Mouse (Mus musculus) limb, embryonic 10.5 days (tissue): Measurements from ENCODE around the gene Pnpo. TPM values are rescaled to one million over a fixed set of nuclear protein-coding genes. Genes with fewer than 3 reads are reported as not detected.

Source experiments
- DNase-seq: peaks from one replicate; pipeline ENCODE4 v3.0.0-alpha.2; 2017; ENCODE audit warnings: low spot score
- H3K27ac ChIP-seq: fragments of 300-500 bp; sonication (generic); 2 replicates; pipeline ENCODE4 v1.5.1; 2016; ENCODE audit warnings: mild to moderate bottlenecking
- H3K27me3 ChIP-seq: fragments of 300-500 bp; sonication (generic); 2 replicates; pipeline ENCODE4 v1.6.1; 2016; ENCODE audit warnings: low read depth, mild to moderate bottlenecking; ENCODE audit not compliant: poor library complexity, severe bottlenecking
- H3K36me3 ChIP-seq: fragments of 300-500 bp; sonication (generic); 2 replicates; pipeline ENCODE4 v1.6.1; 2016; ENCODE audit warnings: mild to moderate bottlenecking, moderate library complexity
- H3K4me1 ChIP-seq: fragments of 300-500 bp; sonication (generic); 2 replicates; pipeline ENCODE4 v1.6.1; 2016
- H3K4me3 ChIP-seq: fragments of 300-500 bp; sonication (generic); 2 replicates; pipeline ENCODE4 v1.5.1; 2016; ENCODE audit warnings: mild to moderate bottlenecking, moderate library complexity
- H3K9me3 ChIP-seq: fragments of 300-500 bp; sonication (generic); replicated peaks from 2 replicates; pipeline ENCODE4 v1.6.1; 2016; ENCODE audit warnings: mild to moderate bottlenecking
- WGBS: fragments of 180-500 bp; shearing (Covaris S2); methylation state at CpG from one replicate; pipeline ENCODE4 v1.1.7; 2016; 5-methylcytosine and 5-hydroxymethylcytosine counted together
- polyA plus RNA-seq: library from polyadenylated mRNA; unstranded; fragments of >200 nt; fragmentation: Nextera tagmentation; extraction: Ambion mirVana; gene quantifications from 2 replicates; pipeline ENCODE4 v1.2.1, GENCODE M21; 2016

Pnpo gene
- 31.3 and 33.0 TPM in 2 replicates for polyA plus RNA-seq

DNA sequence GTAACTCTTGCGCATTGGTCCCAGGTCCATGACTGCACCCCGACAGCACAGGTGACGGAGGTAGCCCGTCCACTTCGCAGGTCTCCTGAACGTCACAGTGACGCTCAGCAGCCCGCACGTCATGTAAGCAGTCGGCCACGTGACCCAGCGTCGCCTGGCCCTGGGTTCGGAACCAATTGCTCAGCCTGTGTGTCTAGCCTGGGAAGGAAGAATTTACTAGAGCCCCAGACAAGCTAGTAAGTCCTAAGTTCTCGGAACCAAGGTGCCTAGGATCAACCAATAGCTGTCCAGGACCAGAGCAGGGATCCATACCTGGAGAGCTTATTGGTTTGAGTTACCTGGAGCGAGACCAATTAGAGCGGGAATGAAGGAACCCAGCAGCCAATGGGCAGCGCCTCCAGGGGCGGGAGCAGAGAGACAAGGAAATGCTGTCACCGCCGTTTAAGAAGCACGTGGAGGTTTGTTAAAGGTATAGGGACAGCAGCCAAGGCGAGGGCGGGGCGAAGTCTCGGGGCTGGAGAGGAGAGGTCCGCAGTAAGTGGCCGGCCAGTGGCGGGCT lies at the start of gene Pnpo:
Gene Pnpo, minus strand, starts transcription at position 241 of the 559 bp plus-strand sequence.
- peaks cover 30% of the 10 kb centered on the region for H3K4me1 ChIP-seq
- H3K27ac ChIP-seq: peak within 1 kb of the TSS; percentile 70
- peak within 1 kb of the TSS; percentile 69 for H3K4me3 ChIP-seq
- peaks cover 13% of the 10 kb centered on the region; the same call in 1 of the 2 replicates for H3K27me3 ChIP-seq
- no peaks in the 10 kb centered on the region for H3K36me3 ChIP-seq
- no peaks in the 10 kb centered on the region for H3K9me3 ChIP-seq
- under 1% methylated on average over 29 of the region's 29 CpGs for WGBS
- peak; percentile 85 for DNase-seq

GRCm38 (mm10) chr11:96992722-96993311 lies 49.0 kb upstream of the Pnpo start:
- Histone ChIP-seq H3K27ac (peak overlapping the region; percentile 42), H3K27me3 (peaks cover 54% of the 10 kb centered on the region), H3K36me3 (no peaks in the 10 kb centered on the region), H3K9me3 (no peaks in the 10 kb centered on the region), H3K4me3 (no peak overlapping the region), H3K4me1 (peaks cover 57% of the 10 kb centered on the region)
- WGBS: 10% methylated on average over 8 of the region's 8 CpGs
- no peak for DNase-seq

GRCm38 (mm10) chr11:96991501-96991900 lies 47.7 kb upstream of the Pnpo start:
- 73% methylated on average over 5 of the region's 5 CpGs for WGBS
- Histone ChIP-seq H3K9me3 (no peaks in the 10 kb centered on the region), H3K4me3 (no peak overlapping the region), H3K4me1 (peaks cover 58% of the 10 kb centered on the region), H3K36me3 (no peaks in the 10 kb centered on the region), H3K27ac (no peak overlapping the region), H3K27me3 (peaks cover 48% of the 10 kb centered on the region)
- no peak for DNase-seq

DNA sequence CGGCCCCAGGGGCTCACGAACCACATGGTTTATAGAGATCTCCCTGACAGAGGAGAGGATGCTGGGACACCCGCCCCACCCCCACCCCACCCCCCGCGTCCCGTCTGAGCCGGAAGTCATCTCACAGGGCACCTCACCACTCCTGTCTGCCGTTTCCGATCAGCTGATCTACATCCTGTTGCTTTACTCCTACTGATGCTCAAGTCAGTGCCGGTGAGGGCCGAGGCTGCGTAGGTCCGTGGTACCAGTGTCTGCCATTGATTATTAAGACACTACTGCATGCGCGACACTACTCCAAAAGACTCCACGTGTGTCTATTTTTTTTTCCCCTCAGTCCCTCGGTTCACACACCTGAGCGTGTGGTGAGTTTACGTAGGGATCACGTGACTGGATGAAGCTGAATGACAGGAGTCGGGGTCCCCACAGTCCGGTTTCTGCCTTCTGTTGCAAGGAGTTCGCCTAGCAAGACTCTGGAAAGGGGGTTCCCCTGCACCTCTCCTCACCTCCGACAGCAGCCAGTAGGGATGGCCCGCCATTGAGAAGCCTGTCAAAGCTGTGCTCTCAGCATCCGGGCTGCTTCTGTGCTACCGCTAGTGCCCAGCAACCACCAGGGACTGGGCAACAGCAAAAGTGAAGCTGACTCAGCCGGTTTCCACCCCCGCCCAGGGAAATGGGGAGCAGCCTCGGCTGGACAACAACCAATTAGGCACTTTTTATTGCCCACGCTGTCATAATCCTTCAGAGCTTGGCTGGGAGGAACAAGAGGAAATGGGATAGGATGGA lies 44.3 kb upstream of the Pnpo start:
- peak; percentile 59 for DNase-seq
- Histone ChIP-seq H3K9me3 (no peaks in the 10 kb centered on the region), H3K4me1 (peaks cover 58% of the 10 kb centered on the region), H3K4me3 (peak overlapping the region; percentile 45), H3K27ac (peak overlapping the region; percentile 56), H3K27me3 (peaks cover 35% of the 10 kb centered on the region; the same call in 1 of the 2 replicates), H3K36me3 (no peaks in the 10 kb centered on the region)
- 5% methylated on average over 31 of the region's 31 CpGs for WGBS

- H3K36me3 ChIP-seq: no peaks in the 10 kb centered on the region
- peak overlapping the region; percentile 69 for H3K27ac ChIP-seq
- H3K9me3 ChIP-seq: no peaks in the 10 kb centered on the region
- 0% methylated on average over 3 of the region's 3 CpGs for WGBS
- H3K4me1 ChIP-seq: peaks cover 56% of the 10 kb centered on the region
- peak; percentile 52 for DNase-seq
- peaks cover 37% of the 10 kb centered on the region; the same call in 1 of the 2 replicates for H3K27me3 ChIP-seq
- H3K4me3 ChIP-seq: peak overlapping the region; percentile 8; the same call in 1 of the 2 replicates
Observed at GRCm38 (mm10) chr11:96986463-96986862, 42.7 kb upstream of the Pnpo start.

DNA sequence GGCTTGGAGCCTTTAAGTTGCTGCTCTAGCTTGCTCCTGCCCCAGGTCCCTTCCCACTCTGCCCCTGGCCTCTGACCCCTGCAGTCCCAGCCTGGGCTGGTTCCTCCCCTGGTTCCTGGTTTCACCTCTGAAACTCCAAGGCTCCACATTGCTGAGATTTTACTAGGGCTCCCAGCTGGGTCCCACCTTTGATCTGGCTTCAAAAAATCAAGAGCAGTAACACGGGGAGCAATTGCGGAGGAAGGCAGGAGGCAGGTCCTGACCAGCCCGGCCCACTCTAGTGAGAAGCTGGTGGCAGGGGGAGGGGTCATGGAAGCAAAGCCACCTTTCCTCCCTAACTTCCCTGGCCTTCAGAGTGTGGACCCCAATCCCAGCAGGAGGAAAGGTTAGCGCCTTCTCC lies 41.1 kb upstream of the Pnpo start:
- WGBS: 7% methylated on average over 4 of the region's 4 CpGs
- H3K27me3 ChIP-seq: peaks cover 38% of the 10 kb centered on the region; the same call in 1 of the 2 replicates
- no peaks in the 10 kb centered on the region for H3K9me3 ChIP-seq
- H3K4me1 ChIP-seq: peaks cover 56% of the 10 kb centered on the region
- DNase-seq: peak; percentile 56
- peak overlapping the region; percentile 13; the same call in 1 of the 2 replicates for H3K4me3 ChIP-seq
- H3K27ac ChIP-seq: peak overlapping the region; percentile 69
- H3K36me3 ChIP-seq: no peaks in the 10 kb centered on the region

DNA sequence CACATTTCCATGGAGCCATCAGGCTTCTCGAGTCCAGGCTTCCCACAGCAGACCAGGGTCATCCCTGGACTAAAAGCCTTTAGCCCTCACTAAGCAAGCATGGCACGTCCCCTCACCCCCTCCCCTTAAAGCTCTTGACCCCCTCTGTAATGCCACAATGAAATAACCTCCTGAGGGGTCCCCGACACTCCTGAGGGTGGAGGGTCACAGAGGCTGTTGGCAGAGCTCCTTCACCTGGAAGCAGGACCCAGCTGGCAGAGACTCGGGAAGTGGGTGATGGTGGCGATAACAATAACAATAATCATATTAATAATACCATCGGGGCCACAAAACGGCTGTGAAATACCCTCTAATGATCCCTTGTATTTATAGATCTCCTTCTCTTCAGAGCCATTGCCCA lies 39.1 kb upstream of the Pnpo start, which contains the start of gene Sp2:
Gene Sp2, minus strand, starts transcription at position 101 of the 400 bp plus-strand sequence.
- 70% methylated on average over 7 of the region's 7 CpGs for WGBS
- Histone ChIP-seq H3K27me3 (peaks cover 33% of the 10 kb centered on the region; the same call in 1 of the 2 replicates), H3K36me3 (no peaks in the 10 kb centered on the region), H3K27ac (peak within 1 kb of the TSS; percentile 10; the same call in 1 of the 2 replicates), H3K9me3 (no peaks in the 10 kb centered on the region), H3K4me1 (peaks cover 57% of the 10 kb centered on the region), H3K4me3 (peak within 1 kb of the TSS; percentile 23; the same call in 1 of the 2 replicates)
- no peak for DNase-seq

DNA sequence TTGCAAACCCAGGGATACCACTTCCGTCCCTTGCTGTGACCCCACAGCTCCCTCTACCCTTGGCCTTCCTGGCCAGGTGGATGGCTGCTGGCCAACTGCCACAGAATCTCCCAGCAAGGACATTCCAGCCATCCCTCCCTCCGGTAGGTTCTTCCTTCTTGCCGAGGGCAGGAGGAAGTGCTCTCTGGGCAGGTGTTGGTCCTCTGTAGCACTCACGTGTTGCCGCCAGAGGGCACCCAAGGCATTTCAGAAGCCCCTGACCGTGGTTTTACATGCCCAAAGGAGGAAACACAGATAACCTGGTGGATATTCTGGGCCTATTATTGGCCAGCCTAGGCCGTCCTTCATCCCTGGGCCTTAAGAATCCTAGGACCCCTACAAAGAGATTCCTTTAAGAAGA lies 38.6 kb upstream of the Pnpo start:
- Histone ChIP-seq H3K36me3 (no peaks in the 10 kb centered on the region), H3K27me3 (peaks cover 33% of the 10 kb centered on the region; the same call in 1 of the 2 replicates), H3K4me3 (peak overlapping the region; percentile 23; the same call in 1 of the 2 replicates), H3K27ac (peak overlapping the region; percentile 10; the same call in 1 of the 2 replicates), H3K4me1 (peaks cover 52% of the 10 kb centered on the region), H3K9me3 (no peaks in the 10 kb centered on the region)
- DNase-seq: peak; percentile 87
- 3% methylated on average over 7 of the region's 7 CpGs for WGBS

DNA sequence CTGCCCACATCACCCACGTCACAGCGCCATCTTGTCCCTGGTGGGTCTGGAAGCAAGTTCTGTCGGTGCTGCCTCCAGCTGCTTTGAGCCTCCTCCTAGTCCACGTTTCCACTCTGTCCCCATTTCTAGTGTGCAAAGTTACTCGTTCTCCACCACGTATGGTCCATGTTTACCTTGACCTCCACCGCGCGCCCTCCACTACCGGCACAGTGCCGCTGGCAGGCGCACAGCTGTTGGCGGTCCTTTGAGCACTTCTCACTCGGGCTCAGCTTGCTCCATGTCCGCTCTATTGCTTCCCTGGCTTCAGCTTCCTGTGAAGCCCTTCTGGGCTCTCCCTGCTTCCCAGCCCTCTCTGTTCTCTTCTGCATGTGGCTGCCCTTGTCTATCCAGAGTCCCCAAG lies 37.7 kb upstream of the Pnpo start:
- H3K36me3 ChIP-seq: no peaks in the 10 kb centered on the region
- peaks cover 47% of the 10 kb centered on the region for H3K4me1 ChIP-seq
- no peak overlapping the region for H3K27ac ChIP-seq
- no peak overlapping the region for H3K4me3 ChIP-seq
- DNase-seq: no peak
- no peaks in the 10 kb centered on the region for H3K9me3 ChIP-seq
- peaks cover 24% of the 10 kb centered on the region; the same call in 1 of the 2 replicates for H3K27me3 ChIP-seq
- WGBS: 73% methylated on average over 15 of the region's 15 CpGs

GRCm38 (mm10) chr11:96980021-96980420 lies 36.2 kb upstream of the Pnpo start:
- no peak for DNase-seq
- peaks cover 42% of the 10 kb centered on the region for H3K4me1 ChIP-seq
- WGBS: 81% methylated on average over 5 of the region's 5 CpGs

GRCm38 (mm10) chr11:96979329-96979728 lies 35.5 kb upstream of the Pnpo start:
- H3K4me1 ChIP-seq: peaks cover 35% of the 10 kb centered on the region
- H3K27ac ChIP-seq: no peak overlapping the region
- peaks cover 15% of the 10 kb centered on the region; the same call in 1 of the 2 replicates for H3K27me3 ChIP-seq
- H3K9me3 ChIP-seq: no peaks in the 10 kb centered on the region
- DNase-seq: no peak
- H3K36me3 ChIP-seq: no peaks in the 10 kb centered on the region
- WGBS: 88% methylated on average over 7 of the region's 7 CpGs
- H3K4me3 ChIP-seq: no peak overlapping the region

More at GRCm38 (mm10) chr11:96980021-96980420, 36.2 kb upstream of the Pnpo start:
- H3K9me3 ChIP-seq: no peaks in the 10 kb centered on the region
- peaks cover 21% of the 10 kb centered on the region; the same call in 1 of the 2 replicates for H3K27me3 ChIP-seq
- no peak overlapping the region for H3K27ac ChIP-seq
- H3K36me3 ChIP-seq: no peaks in the 10 kb centered on the region
- no peak overlapping the region for H3K4me3 ChIP-seq

DNA sequence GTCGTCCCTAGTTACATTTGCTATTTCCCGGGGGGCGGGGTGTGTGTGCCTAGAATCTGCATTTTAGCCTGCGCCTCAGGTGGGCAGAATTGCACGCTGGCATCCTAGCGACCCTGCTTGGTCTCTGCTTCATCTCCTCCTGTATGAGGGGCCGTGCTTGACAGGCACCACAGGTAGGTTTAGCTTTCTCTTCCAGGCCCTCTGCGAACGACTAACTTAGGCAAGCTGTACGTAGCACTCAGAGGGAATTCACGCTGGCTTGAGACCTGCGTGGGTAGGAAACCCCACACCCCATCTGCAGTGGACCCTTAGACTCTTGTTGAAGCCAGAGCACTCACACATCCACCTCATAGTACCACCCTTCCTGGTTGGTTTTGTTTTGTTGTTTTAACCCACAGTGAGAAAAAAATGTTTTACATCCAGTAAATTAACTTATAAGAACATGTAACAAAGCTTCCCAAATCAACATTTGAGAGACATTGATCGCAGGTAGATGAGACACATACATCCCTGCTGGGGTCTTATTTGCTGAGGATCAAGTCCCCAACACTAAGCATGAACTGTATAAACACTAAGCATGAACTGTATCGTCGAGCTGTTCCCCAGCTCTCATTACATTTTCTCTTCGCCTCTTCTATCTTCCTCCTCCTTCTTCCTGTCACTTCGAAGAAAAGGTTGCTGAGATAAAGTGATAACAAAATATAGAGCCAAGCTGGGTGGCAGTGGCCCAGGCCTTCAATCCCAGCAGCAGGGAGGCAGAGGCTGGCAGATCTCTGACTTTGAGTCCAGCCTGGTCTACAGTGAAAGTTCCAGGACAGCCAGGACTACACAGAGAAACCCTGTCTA lies 34.8 kb upstream of the Pnpo start:
- peaks cover 9% of the 10 kb centered on the region; the same call in 1 of the 2 replicates for H3K27me3 ChIP-seq
- peaks cover 2% of the 10 kb centered on the region; the same call in 1 of the 2 replicates for H3K36me3 ChIP-seq
- peaks cover 35% of the 10 kb centered on the region for H3K4me1 ChIP-seq
- no peak for DNase-seq
- no peaks in the 10 kb centered on the region for H3K9me3 ChIP-seq
- 32% methylated on average over 17 of the region's 17 CpGs for WGBS
- peak overlapping the region; percentile 81 for H3K4me3 ChIP-seq
- H3K27ac ChIP-seq: peak overlapping the region; percentile 85
